Mouse (Mus musculus) brain, embryonic 14.5 days (tissue): ENCODE data around the gene Rwdd3.

Experiments
- CTCF ChIP-seq: fragments of 200-500 bp; IDR thresholded peaks from 2 replicates; pipeline ENCODE4 v1.5.1; 2012; ENCODE audit warnings: inconsistent platforms, mild to moderate bottlenecking, moderate library complexity, borderline replicate concordance; ENCODE audit not compliant: insufficient read depth, insufficient read length; ENCODE audit errors: extremely low read depth
- POLR2A ChIP-seq: fragments of 200-500 bp; IDR thresholded peaks from 2 replicates; pipeline ENCODE4 v1.6.1; 2012; ENCODE audit warnings: mild to moderate bottlenecking, inconsistent platforms, borderline replicate concordance; ENCODE audit not compliant: poor library complexity, insufficient read depth, insufficient read length, severe bottlenecking; ENCODE audit errors: extremely low read depth

GRCm38 (mm10) chr3:121156451-121157186 is 14.9 kb downstream of the Rwdd3 start:
- TF ChIP-seq POLR2A, result no peak
- no peak for TF ChIP-seq CTCF
